8 mouse cellular contexts compared by ENCODE assay signal in genomic region chr10:125388481-125388875, GRCm38 (mm10). TPM values are rescaled to one million over a fixed set of nuclear protein-coding genes. Genes with fewer than 3 reads are reported as not detected.
DNase-seq lines count a peak whose midpoint lies in the region; ATAC-seq and TF ChIP-seq lines count a peak whose summit lies in the region.

No protein-coding gene starts in this region.

- peak overlapping the region; percentile 87 for H3K4me2 ChIP-seq in midbrain, embryonic 11.5 days

- ATAC-seq in midbrain, embryonic 11.5 days (ENCODE audit: low FRiP score) = no peak; the same call in 1 of the 2 replicates

- H3K9me3 ChIP-seq in embryonic facial prominence, embryonic 10.5 days = no peaks in the 10 kb centered on the region
- no peaks in the 10 kb centered on the region for H3K9me3 ChIP-seq in midbrain, embryonic 11.5 days (ENCODE audit: control insufficient read depth, low read length)

- no peaks in the 10 kb centered on the region for H3K36me3 ChIP-seq in spleen, adult 2 months (ENCODE audit: control insufficient read depth, insufficient read depth, low read length)
- H3K36me3 ChIP-seq in embryonic facial prominence, embryonic 10.5 days (replicated peaks) = no peaks in the 10 kb centered on the region
- H3K36me3 ChIP-seq in midbrain, embryonic 11.5 days (ENCODE audit: control insufficient read depth, insufficient read depth, low read length) = no peaks in the 10 kb centered on the region

- no peak for TF ChIP-seq POLR2A in spleen, adult 2 months (IDR thresholded peaks at IDR 0.05; ENCODE audit: low read depth, low read length)

- H3K4me3 ChIP-seq in spleen, adult 2 months (ENCODE audit: extremely low read depth, insufficient read depth, insufficient read length) = peak overlapping the region; percentile 78
- H3K4me3 ChIP-seq in embryonic facial prominence, embryonic 10.5 days = peak overlapping the region; percentile 84
- peak overlapping the region; percentile 72 for H3K4me3 ChIP-seq in midbrain, embryonic 11.5 days (ENCODE audit: low read depth, low read length)

- TF ChIP-seq CTCF in spleen, adult 2 months (IDR thresholded peaks at IDR 0.05; ENCODE audit: extremely low read depth, insufficient read depth, insufficient read length, insufficient replicate concordance) = no peak

- H3K9ac ChIP-seq in midbrain, embryonic 11.5 days (ENCODE audit: low read length) = peak overlapping the region; percentile 71

- H3K27me3 ChIP-seq in spleen, adult 2 months (ENCODE audit: control insufficient read depth, insufficient read depth, low read length) = no peaks in the 10 kb centered on the region
- H3K27me3 ChIP-seq in embryonic facial prominence, embryonic 10.5 days (replicated peaks; ENCODE audit: low read depth, poor library complexity, severe bottlenecking) = peaks cover 12% of the 10 kb centered on the region
- H3K27me3 ChIP-seq in midbrain, embryonic 11.5 days (ENCODE audit: control insufficient read depth, insufficient read depth, low read length) = peaks cover 2% of the 10 kb centered on the region; the same call in 1 of the 2 replicates

- intact Hi-C loops in heart, postnatal 36 days (cut with DNase I) = loop anchor here (5.0 kb wide), 2 partner anchors 66 to 121 kb away; no protein-coding TSS in a partner anchor
- intact Hi-C loops in left cerebral cortex, postnatal 25 days (cut with DNase I) = loop anchor here (5.0 kb wide), 1 partner anchor 121 kb away; no protein-coding TSS in a partner anchor

- H3K4me1 ChIP-seq in spleen, adult 2 months (ENCODE audit: control insufficient read depth, insufficient read depth, insufficient read length) = peaks cover 9% of the 10 kb centered on the region; the same call in 1 of the 2 replicates
- H3K4me1 ChIP-seq in embryonic facial prominence, embryonic 10.5 days = peaks cover 23% of the 10 kb centered on the region
- H3K4me1 ChIP-seq in midbrain, embryonic 11.5 days (ENCODE audit: control insufficient read depth, insufficient read depth, low read length) = peaks cover 7% of the 10 kb centered on the region

- H3K27ac ChIP-seq in spleen, adult 2 months (ENCODE audit: insufficient read depth, low read length) = peak overlapping the region; percentile 83
- H3K27ac ChIP-seq in embryonic facial prominence, embryonic 10.5 days (replicated peaks) = peak overlapping the region; percentile 87
- no peak overlapping the region for H3K27ac ChIP-seq in midbrain, embryonic 11.5 days (ENCODE audit: low read depth, low read length)

- WGBS in spleen, adult 2 months = 20% methylated on average over 7 of the region's 7 CpGs
- 15% methylated on average over 7 of the region's 7 CpGs for WGBS in embryonic facial prominence, embryonic 10.5 days
- WGBS in midbrain, embryonic 11.5 days = 8% methylated on average over 7 of the region's 7 CpGs

- peak in 1 of 2 experiments; percentile 20 for DNase-seq in spleen, adult 2 months (ENCODE audit: low read depth in 1 of 2, low spot score in 2 of 2)
- DNase-seq in spleen, adult 18-20 months = no peak
- no peak for DNase-seq in embryonic facial prominence, embryonic 10.5 days (ENCODE audit: low spot score)
- peak; percentile 18 to 51 for DNase-seq in heart, postnatal 36 days
- DNase-seq in left cerebral cortex, postnatal 25 days (ENCODE audit: low spot score in 2 of 2) = peak; percentile 63 to 66
- peak; percentile 91 for DNase-seq in midbrain, embryonic 11.5 days (ENCODE audit: low spot score, missing footprints)
- peak; percentile 10 for DNase-seq in yolk sac, embryonic 10.5 days (ENCODE audit: low spot score)
- no peak for DNase-seq in urinary bladder, adult 18-20 months (ENCODE audit: low spot score in 2 of 2)

RNA-seq across cellular contexts. Expression of gene Slc16a7, which starts 0.8 kb away (rescaled TPM):
- 2.6 and 3.8 TPM in 2 replicates for polyA plus RNA-seq in spleen, adult 2 months (2012; rRNA removed)
- polyA plus RNA-seq in embryonic facial prominence, embryonic 10.5 days (2016; fragmentation: Nextera tagmentation; extraction: Ambion mirVana) = 3.7 and 5.3 TPM in 2 replicates
- total RNA-seq in heart, postnatal 36 days (2021) = 10 to 100 TPM; 14.6 to 15.0 TPM
- total RNA-seq in left cerebral cortex, postnatal 25 days (2021) = 10 to 100 TPM; 69.1 to 75.4 TPM
- 2.2 and 2.6 TPM in 2 replicates for polyA plus RNA-seq in midbrain, embryonic 11.5 days (2014; fragmentation: Nextera tagmentation; extraction: Ambion mirVana)

Comparison
In these comparisons a context has a peak if more than half of its experiments do, and no peak if none do; other contexts are left out.
1. DNase-seq: peak in heart, postnatal 36 days (2 of 2), left cerebral cortex, postnatal 25 days (2 of 2), midbrain, embryonic 11.5 days (single experiment) and yolk sac, embryonic 10.5 days (single experiment); none in spleen, adult 18-20 months (0 of 2), embryonic facial prominence, embryonic 10.5 days (single experiment) and urinary bladder, adult 18-20 months (0 of 2).
2. Peak in every context shown above with its lines, with median percentiles within 50 percentile points of each other: H3K4me3 ChIP-seq.